Mouse (Mus musculus): ENCODE results near the gene Hyal2. TPM values are rescaled to one million over a fixed set of nuclear protein-coding genes. Genes with fewer than 3 reads are reported as not detected.

Gene Hyal2
- polyA plus RNA-seq, 1 experiment from 2014 or later, result 106 TPM

GRCm38 (mm10) chr9:107549297-107550074, 18.3 kb upstream of the Hyal2 start:
- Histone ChIP-seq H3K4me2 (ENCODE audit: low read depth, low read length) (no peak overlapping the region), H3K27ac (replicated peaks; ENCODE audit: low read depth, low read length) (no peak overlapping the region), H3K9me3 (ENCODE audit: control insufficient read depth, low read length) (no peaks in the 10 kb centered on the region), H3K9ac (ENCODE audit: low read depth, low read length) (no peak overlapping the region), H3K27me3 (replicated peaks; ENCODE audit: control insufficient read depth, insufficient read depth, low read length) (no peaks in the 10 kb centered on the region), H3K36me3 (ENCODE audit: control insufficient read depth, insufficient read depth, low read length) (peaks cover 9% of the 10 kb centered on the region), H3K4me1 (ENCODE audit: control insufficient read depth, insufficient read depth, low read length) (peaks cover 40% of the 10 kb centered on the region), H3K4me3 (ENCODE audit: low read depth, low read length) (no peak overlapping the region)
- ATAC-seq (ENCODE audit: low read depth), result no peak
- 75% methylated on average over 19 of the region's 20 CpGs for WGBS
- DNase-seq (ENCODE audit: low spot score), result no peak

DNA sequence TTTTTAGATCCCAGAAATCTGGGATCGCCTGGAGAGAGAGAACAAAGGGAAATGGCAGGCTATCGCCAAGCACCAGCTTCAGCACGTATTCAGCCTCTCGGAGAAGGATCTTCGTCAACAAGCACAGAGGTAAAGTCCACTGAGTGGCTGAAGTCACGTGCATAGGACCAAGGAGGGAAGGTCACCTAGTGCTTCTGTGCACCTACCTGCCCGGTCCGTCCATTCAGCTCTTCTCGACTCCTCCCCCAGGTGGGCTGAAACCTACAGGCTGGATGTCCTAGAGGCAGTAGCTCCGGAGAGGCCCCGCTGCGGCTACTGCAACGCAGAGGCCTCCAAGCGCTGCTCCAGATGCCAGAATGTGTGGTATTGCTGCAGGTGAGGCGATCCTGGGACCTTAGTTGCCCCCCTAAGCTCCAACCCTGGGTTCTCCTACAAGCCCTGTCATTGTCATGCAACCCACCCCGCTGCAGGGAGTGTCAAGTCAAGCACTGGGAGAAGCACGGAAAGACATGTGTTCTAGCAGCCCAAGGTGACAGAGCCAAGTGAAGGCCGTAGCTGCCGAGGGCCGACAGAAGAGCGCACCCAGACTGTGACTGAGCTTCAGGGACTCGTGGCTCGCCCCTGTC, 17.1 kb upstream of the Hyal2 start:
- H3K9me3 ChIP-seq (ENCODE audit: control insufficient read depth, low read length), result no peaks in the 10 kb centered on the region

GRCm38 (mm10) chr9:107551117-107551889, 16.4 kb upstream of the Hyal2 start, which contains the start of gene Rassf1:
Rassf1 (plus strand) TSS chr9:107551555.
- Histone ChIP-seq H3K9ac (ENCODE audit: low read depth, low read length) (peak within 1 kb of the TSS; percentile 79), H3K27ac (replicated peaks; ENCODE audit: low read depth, low read length) (peak within 1 kb of the TSS; percentile 86), H3K27me3 (replicated peaks; ENCODE audit: control insufficient read depth, insufficient read depth, low read length) (no peaks in the 10 kb centered on the region), H3K36me3 (ENCODE audit: control insufficient read depth, insufficient read depth, low read length) (no peaks in the 10 kb centered on the region), H3K9me3 (ENCODE audit: control insufficient read depth, low read length) (no peaks in the 10 kb centered on the region), H3K4me1 (ENCODE audit: control insufficient read depth, insufficient read depth, low read length) (peaks cover 49% of the 10 kb centered on the region), H3K4me2 (ENCODE audit: low read depth, low read length) (peak within 1 kb of the TSS; percentile 90), H3K4me3 (ENCODE audit: low read depth, low read length) (peak within 1 kb of the TSS; percentile 58)
- WGBS, result under 1% methylated on average over 41 of the region's 63 CpGs
- ATAC-seq (ENCODE audit: low read depth), result peak; percentile 41
- DNase-seq (ENCODE audit: low spot score), result peak; percentile 84

More for the DNA sequence above, 17.1 kb upstream of the Hyal2 start:
- no peak for ATAC-seq (ENCODE audit: low read depth)
- no peaks in the 10 kb centered on the region for H3K36me3 ChIP-seq (ENCODE audit: control insufficient read depth, insufficient read depth, low read length)
- WGBS, result 36% methylated on average over 23 of the region's 23 CpGs
- H3K27ac ChIP-seq (replicated peaks; ENCODE audit: low read depth, low read length), result peak overlapping the region; percentile 86
- H3K9ac ChIP-seq (ENCODE audit: low read depth, low read length), result peak overlapping the region; percentile 79
- no peaks in the 10 kb centered on the region for H3K27me3 ChIP-seq (replicated peaks; ENCODE audit: control insufficient read depth, insufficient read depth, low read length)
- peak overlapping the region; percentile 58 for H3K4me3 ChIP-seq (ENCODE audit: low read depth, low read length)
- no peak for DNase-seq (ENCODE audit: low spot score)
- peak overlapping the region; percentile 90 for H3K4me2 ChIP-seq (ENCODE audit: low read depth, low read length)
- H3K4me1 ChIP-seq (ENCODE audit: control insufficient read depth, insufficient read depth, low read length), result peaks cover 43% of the 10 kb centered on the region

DNA sequence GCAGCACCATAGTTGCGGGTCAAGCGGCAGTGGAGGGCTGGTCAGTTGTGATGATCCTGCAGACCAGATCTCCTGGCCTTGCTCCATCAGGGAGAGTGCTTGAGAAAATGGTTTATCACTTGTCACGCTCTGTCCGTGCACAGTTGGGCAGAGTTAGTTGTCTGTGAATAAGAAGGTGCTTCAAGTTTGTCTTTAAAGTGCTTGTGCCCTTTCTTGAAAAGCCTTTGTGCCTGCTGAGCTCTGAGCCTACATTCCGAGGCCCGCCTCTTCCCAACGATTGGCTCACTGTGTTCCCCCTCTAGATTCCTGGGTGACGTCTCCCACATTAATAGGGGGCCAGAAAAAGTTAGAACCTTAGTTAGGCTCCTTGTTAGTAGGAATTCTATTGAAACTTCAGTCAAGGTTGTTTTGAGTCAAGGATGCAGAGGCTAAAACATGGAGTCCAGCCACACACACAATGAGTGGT, 15.8 kb upstream of the Hyal2 start:
- Histone ChIP-seq H3K36me3 (ENCODE audit: control insufficient read depth, insufficient read depth, low read length) (peaks cover 5% of the 10 kb centered on the region; the same call in 1 of the 2 replicates), H3K9ac (ENCODE audit: low read depth, low read length) (peak overlapping the region; percentile 79), H3K4me1 (ENCODE audit: control insufficient read depth, insufficient read depth, low read length) (peaks cover 49% of the 10 kb centered on the region), H3K27ac (replicated peaks; ENCODE audit: low read depth, low read length) (peak overlapping the region; percentile 86), H3K9me3 (ENCODE audit: control insufficient read depth, low read length) (no peaks in the 10 kb centered on the region), H3K4me3 (ENCODE audit: low read depth, low read length) (peak overlapping the region; percentile 58), H3K27me3 (replicated peaks; ENCODE audit: control insufficient read depth, insufficient read depth, low read length) (no peaks in the 10 kb centered on the region), H3K4me2 (ENCODE audit: low read depth, low read length) (peak overlapping the region; percentile 90)
- DNase-seq (ENCODE audit: low spot score), result peak; percentile 76
- ATAC-seq (ENCODE audit: low read depth), result no peak
- 9% methylated on average over 8 of the region's 8 CpGs for WGBS

DNA sequence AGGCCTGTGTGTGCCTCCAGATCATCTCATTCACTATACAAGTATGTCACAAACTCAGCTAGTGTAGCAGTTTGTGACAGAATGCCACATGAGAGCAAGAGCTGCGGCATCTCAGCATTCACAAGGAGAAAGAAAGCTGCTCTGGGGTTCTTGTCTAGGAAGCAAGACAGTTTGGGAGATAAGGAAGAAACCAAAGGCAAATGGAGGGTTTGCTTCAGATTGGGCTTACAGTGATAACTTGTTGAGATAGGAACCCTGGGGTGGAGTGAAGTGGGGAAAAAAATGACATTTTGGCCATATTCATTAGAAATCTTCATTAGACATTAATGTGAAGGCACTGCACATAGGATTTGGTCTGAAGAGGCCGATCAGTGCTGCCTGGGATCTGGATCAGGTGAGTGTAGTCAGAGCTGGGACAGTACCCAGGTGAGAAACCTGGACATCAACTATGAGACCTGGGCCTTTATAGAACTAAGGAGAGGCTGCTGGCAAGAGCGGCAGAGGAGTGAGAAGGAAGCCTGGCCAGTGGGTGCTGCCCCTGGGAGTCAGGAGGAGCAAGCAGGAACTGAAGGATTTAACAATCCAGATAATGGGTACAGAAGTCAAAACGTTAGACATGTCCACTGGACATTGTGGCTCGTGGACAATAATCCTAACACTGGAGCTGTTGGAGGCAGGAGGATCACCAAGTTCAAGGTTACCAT, 14.9 kb upstream of the Hyal2 start:
- H3K4me1 ChIP-seq (ENCODE audit: control insufficient read depth, insufficient read depth, low read length), result peaks cover 43% of the 10 kb centered on the region
- no peaks in the 10 kb centered on the region for H3K9me3 ChIP-seq (ENCODE audit: control insufficient read depth, low read length)
- 80% methylated on average over 5 of the region's 5 CpGs for whole genome bisulfite sequencing
- ATAC-seq (ENCODE audit: low read depth), result no peak
- peak overlapping the region; percentile 83 for H3K4me3 ChIP-seq (ENCODE audit: low read depth, low read length)
- H3K36me3 ChIP-seq (ENCODE audit: control insufficient read depth, insufficient read depth, low read length), result peaks cover 14% of the 10 kb centered on the region
- peak overlapping the region; percentile 90 for H3K4me2 ChIP-seq (ENCODE audit: low read depth, low read length)
- H3K27me3 ChIP-seq (replicated peaks; ENCODE audit: control insufficient read depth, insufficient read depth, low read length), result no peaks in the 10 kb centered on the region
- no peak for DNase-seq (ENCODE audit: low spot score)
- H3K9ac ChIP-seq (ENCODE audit: low read depth, low read length), result peak overlapping the region; percentile 65; the same call in 1 of the 2 replicates
- H3K27ac ChIP-seq (replicated peaks; ENCODE audit: low read depth, low read length), result no peak overlapping the region; the same call in 1 of the 2 replicates

DNA sequence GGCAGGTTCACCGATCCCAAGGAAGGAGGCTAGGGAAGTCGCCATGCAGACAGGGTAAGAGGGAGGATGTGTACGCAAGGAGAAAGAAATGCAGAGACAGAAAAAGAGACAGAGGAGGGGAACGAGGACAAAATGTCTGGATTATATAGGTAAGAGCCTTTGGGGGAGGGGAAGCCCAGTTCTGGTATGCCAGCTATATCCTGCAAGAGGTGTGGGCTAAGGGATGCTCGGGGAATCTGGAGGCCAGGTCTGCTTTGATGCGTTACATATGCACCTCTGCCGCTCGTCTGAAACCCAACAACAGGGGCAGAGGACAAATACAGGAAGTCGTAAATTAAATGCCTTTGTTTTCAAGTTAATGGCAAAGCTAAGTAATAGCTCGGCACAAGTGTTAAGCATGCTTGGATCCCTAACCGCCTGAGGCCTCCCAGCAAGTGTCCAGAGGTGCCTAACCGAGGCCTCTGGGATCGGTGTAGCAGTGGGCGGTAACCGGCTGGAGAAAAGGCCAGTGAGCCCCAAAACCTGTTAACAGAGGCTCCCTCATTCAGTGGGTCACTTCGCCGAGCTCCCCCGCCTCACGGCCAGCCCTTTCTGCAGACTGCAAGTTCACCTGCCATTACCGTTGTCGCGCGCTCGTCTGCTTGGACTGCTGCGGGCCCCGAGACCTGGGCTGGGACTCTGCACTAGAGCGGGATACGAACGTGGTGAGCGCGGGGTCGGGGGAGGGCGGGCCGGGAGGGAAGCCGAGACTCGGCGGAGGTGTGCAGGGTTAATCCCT, 14.0 kb upstream of the Hyal2 start:
- Histone ChIP-seq H3K4me1 (ENCODE audit: control insufficient read depth, insufficient read depth, low read length) (peaks cover 43% of the 10 kb centered on the region), H3K4me2 (ENCODE audit: low read depth, low read length) (peak overlapping the region; percentile 90), H3K27ac (replicated peaks; ENCODE audit: low read depth, low read length) (peak overlapping the region; percentile 66), H3K36me3 (ENCODE audit: control insufficient read depth, insufficient read depth, low read length) (peaks cover 23% of the 10 kb centered on the region), H3K4me3 (ENCODE audit: low read depth, low read length) (peak overlapping the region; percentile 83), H3K9me3 (ENCODE audit: control insufficient read depth, low read length) (no peaks in the 10 kb centered on the region), H3K27me3 (replicated peaks; ENCODE audit: control insufficient read depth, insufficient read depth, low read length) (no peaks in the 10 kb centered on the region), H3K9ac (ENCODE audit: low read depth, low read length) (peak overlapping the region; percentile 65)
- peak; percentile 39 for ATAC-seq (ENCODE audit: low read depth)
- 5% methylated on average over 35 of the region's 37 CpGs for WGBS
- DNase-seq (ENCODE audit: low spot score), result no peak

GRCm38 (mm10) chr9:107554319-107554825, 13.4 kb upstream of the Hyal2 start:
- ATAC-seq (ENCODE audit: low read depth), result peak; percentile 93
- Histone ChIP-seq H3K4me3 (ENCODE audit: low read depth, low read length) (peak overlapping the region; percentile 83), H3K9ac (ENCODE audit: low read depth, low read length) (peak overlapping the region; percentile 92), H3K9me3 (ENCODE audit: control insufficient read depth, low read length) (no peaks in the 10 kb centered on the region), H3K36me3 (ENCODE audit: control insufficient read depth, insufficient read depth, low read length) (peaks cover 29% of the 10 kb centered on the region), H3K4me1 (ENCODE audit: control insufficient read depth, insufficient read depth, low read length) (peaks cover 43% of the 10 kb centered on the region), H3K27ac (replicated peaks; ENCODE audit: low read depth, low read length) (peak overlapping the region; percentile 98), H3K27me3 (replicated peaks; ENCODE audit: control insufficient read depth, insufficient read depth, low read length) (no peaks in the 10 kb centered on the region), H3K4me2 (ENCODE audit: low read depth, low read length) (peak overlapping the region; percentile 90)
- 0% methylated on average over 41 of the region's 53 CpGs for WGBS
- DNase-seq (ENCODE audit: low spot score), result peak; percentile 99
